Mouse (Mus musculus): ENCODE results near the gene Ecd. TPM values are rescaled to one million over a fixed set of nuclear protein-coding genes. Genes with fewer than 3 reads are reported as not detected.
A peak's percentile ranks its signal among the peaks of the same experiment; 100 is the strongest.

Gene Ecd
- polyA plus RNA-seq, 1 experiment = 13.8 TPM

DNA sequence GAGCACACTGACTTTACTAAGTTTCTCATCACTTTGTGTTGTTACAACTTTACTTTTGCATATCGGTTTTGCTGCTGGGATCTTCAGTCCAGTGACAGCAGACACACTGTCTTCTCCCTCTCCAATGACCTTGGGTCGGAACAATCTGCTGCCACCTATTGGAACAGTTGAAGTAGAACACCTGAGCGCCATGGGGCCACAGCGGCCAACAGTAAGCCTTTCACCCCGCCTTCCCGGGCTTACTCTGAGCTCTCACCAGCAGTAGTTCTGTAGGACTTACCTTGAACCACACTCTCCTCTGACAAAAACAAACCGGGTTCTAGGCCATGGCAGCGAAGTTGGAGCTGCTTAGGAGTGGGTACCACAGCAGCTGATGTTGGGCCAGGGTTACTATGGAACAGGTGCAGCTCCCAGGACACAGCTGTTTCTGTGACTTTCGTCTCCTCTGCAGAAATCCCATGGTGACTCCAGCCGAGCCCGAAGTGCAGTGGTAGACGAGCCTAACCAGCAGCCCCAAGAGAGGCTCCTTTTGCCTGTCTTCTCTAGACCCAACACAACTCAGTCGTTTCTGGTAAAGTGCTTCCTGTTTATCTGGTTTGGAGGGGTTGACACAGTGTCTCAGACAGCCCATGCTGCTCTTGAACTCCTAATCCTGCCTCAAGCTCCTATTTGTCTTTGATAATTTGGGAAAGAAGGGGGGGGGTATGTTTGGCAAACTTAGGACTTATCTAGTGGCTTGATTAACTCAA, 30.6 kb upstream of the Ecd start:
- peaks cover 33% of the 10 kb centered on the region for H3K4me1 ChIP-seq
- TF ChIP-seq FLI1 (IDR thresholded peaks at IDR 0.05; ENCODE audit: low read length) = no peak
- no peak for TF ChIP-seq GATA1 (IDR thresholded peaks at IDR 0.05; ENCODE audit: borderline replicate concordance, low read length)
- peaks cover 80% of the 10 kb centered on the region for H3K36me3 ChIP-seq (replicated peaks; ENCODE audit: low read length)
- H3K4me3 ChIP-seq (replicated peaks) = no peak overlapping the region
- H3K9me3 ChIP-seq = no peaks in the 10 kb centered on the region
- H3K27me3 ChIP-seq (replicated peaks) = no peaks in the 10 kb centered on the region

DNA sequence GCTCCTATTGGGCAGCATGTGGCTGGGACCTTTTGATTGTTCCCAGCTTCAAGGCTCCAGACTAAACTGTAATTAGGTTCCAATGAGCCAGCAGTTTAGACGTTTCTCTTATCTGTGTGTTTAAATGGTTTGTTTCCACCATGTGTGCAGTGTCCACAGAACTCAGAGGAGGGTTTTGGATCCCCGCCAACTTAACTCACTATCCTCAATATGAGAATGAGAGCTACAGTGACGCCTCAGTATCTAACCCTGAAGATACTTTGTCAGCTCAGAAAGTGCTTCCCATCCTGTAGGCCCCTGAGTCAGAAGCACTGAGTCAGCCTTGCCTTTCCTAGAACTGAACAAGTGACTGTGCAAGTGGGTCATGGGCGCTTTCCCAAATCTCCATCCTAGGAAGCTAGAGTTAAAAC, 29.2 kb upstream of the Ecd start:
- peaks cover 33% of the 10 kb centered on the region for H3K4me1 ChIP-seq
- TF ChIP-seq FLI1 (IDR thresholded peaks at IDR 0.05; ENCODE audit: low read length) (no peak), GATA1 (IDR thresholded peaks at IDR 0.05; ENCODE audit: borderline replicate concordance, low read length) (no peak)
- no peaks in the 10 kb centered on the region for H3K27me3 ChIP-seq (replicated peaks)
- peaks cover 76% of the 10 kb centered on the region for H3K36me3 ChIP-seq (replicated peaks; ENCODE audit: low read length)
- H3K9me3 ChIP-seq = no peaks in the 10 kb centered on the region
- H3K4me3 ChIP-seq (replicated peaks) = peak overlapping the region; percentile 31

DNA sequence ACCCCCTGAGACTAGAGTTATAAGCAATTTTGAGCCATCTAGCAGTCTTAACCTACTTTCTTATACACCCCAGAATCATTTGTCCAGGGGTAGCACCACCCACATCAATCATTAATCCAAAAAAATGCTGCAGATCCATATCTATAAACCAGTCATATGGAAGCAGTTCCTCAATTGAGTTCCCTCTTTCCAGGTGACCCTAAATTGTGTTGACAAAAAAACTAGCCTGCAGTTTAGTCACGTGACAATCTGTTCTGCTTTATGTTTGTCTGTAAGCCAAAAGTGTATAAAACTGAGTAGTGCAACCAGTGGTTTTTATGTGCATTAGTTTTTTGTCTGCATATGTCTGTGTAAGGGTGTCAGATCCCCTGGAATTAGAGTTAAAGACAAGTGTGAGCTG, 23.9 kb upstream of the Ecd start:
- H3K4me3 ChIP-seq (replicated peaks) = no peak overlapping the region
- no peaks in the 10 kb centered on the region for H3K27me3 ChIP-seq (replicated peaks)
- peaks cover 12% of the 10 kb centered on the region for H3K4me1 ChIP-seq
- H3K9me3 ChIP-seq = no peaks in the 10 kb centered on the region
- no peak for TF ChIP-seq GATA1 (IDR thresholded peaks at IDR 0.05; ENCODE audit: borderline replicate concordance, low read length)
- no peak for TF ChIP-seq FLI1 (IDR thresholded peaks at IDR 0.05; ENCODE audit: low read length)
- H3K36me3 ChIP-seq (replicated peaks; ENCODE audit: low read length) = peaks cover 81% of the 10 kb centered on the region

DNA sequence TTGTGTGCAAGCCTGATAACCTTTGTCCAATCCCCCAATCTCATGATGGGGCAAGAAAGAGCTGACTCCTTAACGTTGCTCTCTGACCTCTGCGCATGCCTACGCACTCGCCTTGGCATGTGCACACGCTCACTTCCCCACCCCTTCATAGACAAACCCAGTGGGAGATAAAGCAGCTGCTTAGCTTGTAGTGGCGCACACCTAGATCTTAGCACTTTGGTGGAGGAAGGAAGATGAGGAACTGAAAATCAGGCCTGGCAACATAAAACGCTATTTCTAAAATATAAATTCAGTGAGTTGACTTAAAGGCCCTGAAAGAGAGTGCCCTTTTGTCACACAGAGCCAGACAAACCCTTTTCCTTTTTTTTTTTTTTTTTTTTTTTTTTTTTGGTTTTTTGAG, 22.9 kb upstream of the Ecd start:
- no peaks in the 10 kb centered on the region for H3K9me3 ChIP-seq
- H3K4me3 ChIP-seq (replicated peaks) = no peak overlapping the region
- peaks cover 81% of the 10 kb centered on the region for H3K36me3 ChIP-seq (replicated peaks; ENCODE audit: low read length)
- H3K27me3 ChIP-seq (replicated peaks) = no peaks in the 10 kb centered on the region
- TF ChIP-seq FLI1 (IDR thresholded peaks at IDR 0.05; ENCODE audit: low read length) (no peak), GATA1 (IDR thresholded peaks at IDR 0.05; ENCODE audit: borderline replicate concordance, low read length) (no peak)
- peaks cover 7% of the 10 kb centered on the region; the same call in 1 of the 2 replicates for H3K4me1 ChIP-seq

DNA sequence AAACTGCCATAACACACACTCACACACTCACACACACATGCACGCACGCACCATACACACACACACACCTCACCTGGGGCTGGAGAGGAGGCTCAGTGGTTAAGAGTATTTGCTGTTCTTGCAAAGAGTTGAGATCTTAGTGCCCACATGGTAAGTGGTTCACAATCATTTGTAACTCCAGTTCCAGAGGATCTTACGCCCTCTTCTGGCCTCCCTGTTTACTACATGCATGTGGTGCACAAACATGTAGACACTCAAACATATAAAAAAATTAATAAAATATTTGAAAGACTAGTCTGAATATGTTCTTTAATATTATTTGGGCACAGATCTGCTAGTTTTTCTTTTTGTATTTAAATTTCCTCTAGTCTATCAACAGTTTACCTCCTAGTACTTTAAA, 20.4 kb upstream of the Ecd start:
- Histone ChIP-seq H3K27me3 (replicated peaks) (no peaks in the 10 kb centered on the region), H3K36me3 (replicated peaks; ENCODE audit: low read length) (peaks cover 89% of the 10 kb centered on the region), H3K4me1 (peaks cover 14% of the 10 kb centered on the region), H3K4me3 (replicated peaks) (no peak overlapping the region), H3K9me3 (no peaks in the 10 kb centered on the region)
- no peak for TF ChIP-seq FLI1 (IDR thresholded peaks at IDR 0.05; ENCODE audit: low read length)
- TF ChIP-seq GATA1 (IDR thresholded peaks at IDR 0.05; ENCODE audit: borderline replicate concordance, low read length) = no peak

DNA sequence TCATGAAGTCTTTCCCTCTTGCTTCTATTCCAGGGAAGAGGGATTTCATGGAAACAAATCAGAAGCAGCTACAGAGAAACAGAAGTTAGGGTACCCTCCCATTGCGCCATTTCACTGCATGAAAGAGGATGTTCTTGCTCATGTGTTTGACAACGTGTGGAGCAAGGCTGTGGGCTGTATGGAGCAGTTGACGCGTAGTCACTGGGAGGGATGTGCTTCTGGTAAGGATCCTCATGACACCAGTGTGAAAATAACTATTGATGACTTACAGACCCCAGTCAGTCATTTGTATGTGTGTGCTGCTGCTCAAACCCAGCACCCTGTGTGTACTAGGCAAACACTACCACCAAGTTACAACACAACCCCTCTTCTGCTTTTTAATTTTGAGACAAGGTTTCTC, 15.3 kb upstream of the Ecd start:
- TF ChIP-seq FLI1 (IDR thresholded peaks at IDR 0.05; ENCODE audit: low read length) (no peak), GATA1 (IDR thresholded peaks at IDR 0.05; ENCODE audit: borderline replicate concordance, low read length) (no peak)
- no peaks in the 10 kb centered on the region for H3K27me3 ChIP-seq (replicated peaks)
- peak overlapping the region; percentile 42 for H3K4me3 ChIP-seq (replicated peaks)
- H3K9me3 ChIP-seq = no peaks in the 10 kb centered on the region
- peaks cover 7% of the 10 kb centered on the region for H3K4me1 ChIP-seq
- H3K36me3 ChIP-seq (replicated peaks; ENCODE audit: low read length) = peaks cover 96% of the 10 kb centered on the region

DNA sequence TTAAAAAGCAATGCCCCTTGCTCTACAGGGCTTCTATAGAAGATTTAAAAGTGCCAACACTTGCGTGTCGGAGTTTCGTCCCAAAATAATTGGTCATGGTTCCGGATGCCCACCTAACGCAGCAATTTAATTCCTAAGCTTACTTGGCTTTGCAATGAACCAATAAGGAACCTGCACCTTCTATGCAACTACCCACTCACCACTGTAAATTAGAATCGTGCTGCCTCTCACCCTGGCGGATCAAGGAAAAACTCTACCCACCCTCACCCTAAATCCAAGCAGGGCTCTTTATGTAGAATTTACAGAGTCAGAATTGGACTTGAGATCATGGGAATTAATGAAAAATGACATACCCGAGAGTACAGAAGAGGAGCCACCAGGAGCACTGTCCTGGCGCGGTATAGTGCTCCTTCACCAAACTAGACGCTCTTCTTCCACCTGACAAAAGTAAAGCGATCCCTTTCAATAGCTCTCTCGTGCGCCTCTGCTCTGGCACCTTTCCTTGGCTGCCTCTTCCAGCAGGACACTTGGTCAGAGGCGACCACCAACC, 405 bp downstream of the Ecd start:
- peaks cover 50% of the 10 kb centered on the region for H3K36me3 ChIP-seq (replicated peaks; ENCODE audit: low read length)
- no peaks in the 10 kb centered on the region for H3K9me3 ChIP-seq
- no peaks in the 10 kb centered on the region for H3K27me3 ChIP-seq (replicated peaks)
- H3K4me1 ChIP-seq = peaks cover 46% of the 10 kb centered on the region
- H3K4me3 ChIP-seq (replicated peaks) = peak overlapping the region; percentile 97
- TF ChIP-seq GATA1 (IDR thresholded peaks at IDR 0.05; ENCODE audit: borderline replicate concordance, low read length) (no peak), FLI1 (IDR thresholded peaks at IDR 0.05; ENCODE audit: low read length) (no peak)

DNA sequence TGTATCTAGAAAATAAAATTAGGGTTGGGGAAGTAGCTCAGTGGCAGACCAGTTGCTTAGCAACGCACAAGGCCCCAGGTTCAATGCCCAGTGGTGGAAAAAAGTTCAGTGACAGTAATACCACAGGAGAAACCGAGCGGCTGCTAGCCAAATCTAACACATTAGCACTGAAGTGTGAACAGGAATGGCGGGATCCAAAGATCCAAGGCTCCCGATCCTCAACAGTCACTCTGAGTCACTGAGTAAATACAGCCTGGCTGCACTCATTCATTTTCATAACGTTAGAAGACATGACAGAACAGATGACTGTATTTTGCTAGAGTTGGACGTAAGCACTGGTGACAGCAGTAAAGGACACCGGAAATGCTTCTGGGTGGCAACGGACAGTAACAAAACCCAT, 2.0 kb downstream of the Ecd start:
- Histone ChIP-seq H3K4me3 (replicated peaks) (no peak overlapping the region), H3K36me3 (replicated peaks; ENCODE audit: low read length) (peaks cover 52% of the 10 kb centered on the region), H3K4me1 (peaks cover 48% of the 10 kb centered on the region), H3K9me3 (no peaks in the 10 kb centered on the region), H3K27me3 (replicated peaks) (no peaks in the 10 kb centered on the region)
- no peak for TF ChIP-seq GATA1 (IDR thresholded peaks at IDR 0.05; ENCODE audit: borderline replicate concordance, low read length)
- TF ChIP-seq FLI1 (IDR thresholded peaks at IDR 0.05; ENCODE audit: low read length) = no peak

DNA sequence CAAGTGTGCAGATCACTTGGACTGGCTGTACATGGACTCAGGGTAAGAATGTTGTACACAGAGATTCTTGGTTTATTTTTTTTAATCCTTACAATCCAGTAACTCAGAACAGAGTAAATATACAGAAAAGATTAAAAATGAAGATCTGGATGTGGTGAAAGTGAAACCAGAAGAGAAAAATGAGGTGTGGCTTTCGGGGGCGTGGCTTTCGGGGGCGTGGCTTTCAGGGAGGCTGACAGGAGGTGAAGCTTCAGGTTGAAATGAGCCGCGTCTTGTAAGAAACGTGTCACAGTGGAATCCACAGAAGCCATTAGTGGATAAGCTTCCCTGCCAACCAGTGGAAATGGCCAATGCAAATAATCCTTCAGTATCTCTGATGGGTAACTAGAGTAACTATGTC, 7.1 kb downstream of the Ecd start:
- H3K36me3 ChIP-seq (replicated peaks; ENCODE audit: low read length) = peaks cover 81% of the 10 kb centered on the region
- no peaks in the 10 kb centered on the region for H3K27me3 ChIP-seq (replicated peaks)
- TF ChIP-seq FLI1 (IDR thresholded peaks at IDR 0.05; ENCODE audit: low read length) = no peak
- TF ChIP-seq GATA1 (IDR thresholded peaks at IDR 0.05; ENCODE audit: borderline replicate concordance, low read length) = no peak
- peaks cover 42% of the 10 kb centered on the region for H3K4me1 ChIP-seq
- H3K9me3 ChIP-seq = no peaks in the 10 kb centered on the region
- peak overlapping the region; percentile 59 for H3K4me3 ChIP-seq (replicated peaks)

DNA sequence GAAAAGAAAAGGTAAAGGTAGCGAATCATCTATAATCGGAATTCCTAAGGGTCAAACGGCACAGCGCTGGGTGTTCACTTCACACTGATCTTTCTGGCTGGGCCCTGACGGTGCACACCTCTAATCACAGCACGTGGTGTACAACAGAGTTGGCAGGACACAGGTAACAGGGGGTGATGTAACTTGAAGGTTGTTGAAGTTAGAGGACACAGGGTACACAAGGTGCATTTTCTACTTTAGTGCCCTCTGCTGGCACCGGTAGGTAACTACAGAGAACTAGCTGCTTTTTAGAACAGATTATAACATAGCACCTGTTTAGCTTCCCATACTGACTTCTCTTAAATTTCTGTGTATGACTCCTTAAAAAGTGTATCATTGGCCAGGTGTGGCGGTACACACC, 7.8 kb downstream of the Ecd start:
- no peak for TF ChIP-seq FLI1 (IDR thresholded peaks at IDR 0.05; ENCODE audit: low read length)
- no peak for TF ChIP-seq GATA1 (IDR thresholded peaks at IDR 0.05; ENCODE audit: borderline replicate concordance, low read length)
- H3K4me3 ChIP-seq (replicated peaks) = no peak overlapping the region
- H3K27me3 ChIP-seq (replicated peaks) = no peaks in the 10 kb centered on the region
- peaks cover 35% of the 10 kb centered on the region for H3K4me1 ChIP-seq
- H3K9me3 ChIP-seq = no peaks in the 10 kb centered on the region
- H3K36me3 ChIP-seq (replicated peaks; ENCODE audit: low read length) = peaks cover 81% of the 10 kb centered on the region
